Comparison of ENCODE assay signal across 8 mouse cellular contexts in the genomic region with DNA sequence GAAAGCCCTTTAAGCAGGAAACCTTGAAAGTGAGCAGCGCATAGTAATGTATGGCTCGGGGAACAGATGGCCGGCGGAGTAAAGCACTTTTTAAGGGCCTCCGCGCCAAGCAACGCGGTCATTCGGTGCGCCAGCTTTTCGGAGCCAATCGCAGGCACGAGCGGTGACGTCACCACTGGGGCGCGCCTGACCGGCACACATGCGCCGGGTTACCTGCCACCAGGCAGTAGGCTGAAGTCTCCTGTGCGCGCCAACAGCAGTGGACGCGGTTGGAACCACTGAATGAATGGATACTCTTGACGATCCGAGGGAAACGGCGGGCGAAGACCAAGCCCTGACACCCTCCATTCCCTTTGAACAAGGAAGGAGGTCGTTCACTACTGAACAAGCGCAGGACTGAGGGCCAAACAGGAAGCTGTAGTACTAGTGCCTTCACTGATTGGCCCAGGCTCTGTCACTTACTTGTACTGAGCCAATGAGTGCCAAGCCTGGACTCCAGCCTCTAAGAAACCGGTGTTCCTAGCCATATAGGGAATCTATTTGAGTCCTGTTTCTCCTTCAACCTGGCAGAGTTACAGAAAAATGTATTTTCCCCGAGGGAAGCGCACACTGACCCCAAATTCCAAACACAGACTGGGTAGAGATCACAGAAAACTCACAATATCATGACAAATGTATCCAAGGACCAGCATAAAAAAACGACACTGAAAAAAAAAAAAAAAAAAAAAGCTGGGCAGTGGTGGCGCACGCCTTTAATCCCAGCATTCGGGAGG. TPM values are rescaled to one million over a fixed set of nuclear protein-coding genes. Genes with fewer than 3 reads are reported as not detected.
A peak's percentile ranks its signal among the peaks of the same experiment; 100 is the strongest.
DNase-seq lines count a peak whose midpoint lies in the region; ATAC-seq and TF ChIP-seq lines count a peak whose summit lies in the region.

A gene (minus strand): TSS at position 412 of the 773 bp plus-strand sequence.

- no peaks in the 10 kb centered on the region for H3K9me3 ChIP-seq in forebrain, embryonic 10.5 days
- no peaks in the 10 kb centered on the region for H3K9me3 ChIP-seq in heart, embryonic 15.5 days (replicated peaks)
- no peaks in the 10 kb centered on the region for H3K9me3 ChIP-seq in liver, embryonic 14.5 days (ENCODE audit: control insufficient read depth, low read length)
- no peaks in the 10 kb centered on the region for H3K9me3 ChIP-seq in neural tube, embryonic 11.5 days (ENCODE audit: control insufficient read depth, low read length)
- no peaks in the 10 kb centered on the region for H3K9me3 ChIP-seq in stomach, postnatal 0 days (ENCODE audit: control insufficient read depth, low read length)

- H3K27ac ChIP-seq in forebrain, embryonic 10.5 days, result peak within 1 kb of the TSS; percentile 89
- H3K27ac ChIP-seq in heart, embryonic 15.5 days, result peak within 1 kb of the TSS; percentile 96
- peak within 1 kb of the TSS; percentile 46 for H3K27ac ChIP-seq in liver, embryonic 14.5 days
- H3K27ac ChIP-seq in neural tube, embryonic 11.5 days (ENCODE audit: low read depth, low read length), result peak within 1 kb of the TSS; percentile 69
- peak within 1 kb of the TSS; percentile 84 for H3K27ac ChIP-seq in stomach, postnatal 0 days (replicated peaks)

- WGBS in forebrain, embryonic 10.5 days, result 3% methylated on average over 38 of the region's 38 CpGs
- WGBS in heart, embryonic 15.5 days, result 1% methylated on average over 37 of the region's 38 CpGs
- WGBS in liver, embryonic 14.5 days (ENCODE audit: insufficient replicate concordance), result 2% methylated on average over 38 of the region's 38 CpGs
- WGBS in neural tube, embryonic 11.5 days, result 3% methylated on average over 38 of the region's 38 CpGs
- under 1% methylated on average over 36 of the region's 38 CpGs for WGBS in stomach, postnatal 0 days

- peak; percentile 83 to 87 for DNase-seq in CD8-positive naive resting alpha-beta T cell, adult 2 months (ENCODE audit: low read depth in 2 of 2, low spot score in 2 of 2)
- peak; percentile 88 for DNase-seq in c-Kit-positive CD71-negative TER-119-negative erythroid progenitor cells, embryonic 14.5 days (ENCODE audit: low read depth)
- peak; percentile 97 for DNase-seq in forebrain, embryonic 10.5 days (ENCODE audit: extremely low spot score, low spot score)
- DNase-seq in kidney, postnatal 25 days, result peak; percentile 95 to 97
- peak; percentile 89 to 92 (median 89) for DNase-seq in liver, embryonic 14.5 days (ENCODE audit: low read depth in 3 of 3, low spot score in 3 of 3)
- peak; percentile 96 for DNase-seq in neural tube, embryonic 11.5 days (ENCODE audit: low spot score)
- peak; percentile 97 for DNase-seq in stomach, postnatal 0 days (ENCODE audit: low spot score)

- peaks cover 68% of the 10 kb centered on the region for H3K36me3 ChIP-seq in forebrain, embryonic 10.5 days (replicated peaks)
- H3K36me3 ChIP-seq in heart, embryonic 15.5 days, result peaks cover 44% of the 10 kb centered on the region
- H3K36me3 ChIP-seq in liver, embryonic 14.5 days (replicated peaks; ENCODE audit: control insufficient read depth, insufficient read depth, low read depth), result no peaks in the 10 kb centered on the region; the same call in 1 of the 2 replicates
- H3K36me3 ChIP-seq in neural tube, embryonic 11.5 days (ENCODE audit: control insufficient read depth, insufficient read depth, low read length), result peaks cover 21% of the 10 kb centered on the region
- H3K36me3 ChIP-seq in stomach, postnatal 0 days (ENCODE audit: control insufficient read depth, insufficient read depth, low read length), result peaks cover 18% of the 10 kb centered on the region; the same call in 1 of the 2 replicates

- H3K9ac ChIP-seq in heart, embryonic 15.5 days, result peak within 1 kb of the TSS; percentile 71
- H3K9ac ChIP-seq in liver, embryonic 14.5 days (replicated peaks), result peak within 1 kb of the TSS; percentile 70
- peak within 1 kb of the TSS; percentile 70 for H3K9ac ChIP-seq in neural tube, embryonic 11.5 days (ENCODE audit: low read length)
- peak within 1 kb of the TSS; percentile 56 for H3K9ac ChIP-seq in stomach, postnatal 0 days (ENCODE audit: low read length)

- ATAC-seq in heart, embryonic 15.5 days (replicated peaks; ENCODE audit: insufficient number of reproducible peaks, insufficient read depth, low FRiP score, low read depth), result peak; percentile 99
- ATAC-seq in liver, embryonic 14.5 days (ENCODE audit: insufficient read depth), result peak; percentile 100
- ATAC-seq in neural tube, embryonic 11.5 days (ENCODE audit: insufficient read depth, low FRiP score, low TSS enrichment), result peak; percentile 99
- peak; percentile 98 for ATAC-seq in stomach, postnatal 0 days (ENCODE audit: low FRiP score, low TSS enrichment)

- H3K4me2 ChIP-seq in heart, embryonic 15.5 days, result peak within 1 kb of the TSS; percentile 83
- H3K4me2 ChIP-seq in liver, embryonic 14.5 days (ENCODE audit: low read depth), result peak within 1 kb of the TSS; percentile 87
- H3K4me2 ChIP-seq in neural tube, embryonic 11.5 days (ENCODE audit: low read depth), result peak within 1 kb of the TSS; percentile 83
- H3K4me2 ChIP-seq in stomach, postnatal 0 days (replicated peaks; ENCODE audit: low read depth), result peak within 1 kb of the TSS; percentile 69

- 0 out of 2 replicates have a peak, but pooled peaks have one; percentile 3 for TF ChIP-seq EP300 in liver, embryonic 14.5 days (IDR thresholded peaks at IDR 0.05; ENCODE audit: low read depth)
- no peak for TF ChIP-seq EP300 in stomach, postnatal 0 days (optimal IDR thresholded peaks at IDR 0.05)

- H3K4me1 ChIP-seq in forebrain, embryonic 10.5 days, result peaks cover 26% of the 10 kb centered on the region
- H3K4me1 ChIP-seq in heart, embryonic 15.5 days (replicated peaks), result peaks cover 26% of the 10 kb centered on the region
- peaks cover 7 to 8% of the 10 kb centered on the region in 2 experiments; a peak in 3 of 4 replicates for H3K4me1 ChIP-seq in liver, embryonic 14.5 days (replicated peaks; ENCODE audit: control insufficient read depth in 2 of 2, insufficient read depth in 2 of 2, low read length in 1 of 2)
- H3K4me1 ChIP-seq in neural tube, embryonic 11.5 days (ENCODE audit: control insufficient read depth, insufficient read depth, low read length), result peaks cover 9% of the 10 kb centered on the region
- H3K4me1 ChIP-seq in stomach, postnatal 0 days (replicated peaks; ENCODE audit: control insufficient read depth, insufficient read depth), result no peaks in the 10 kb centered on the region

- H3K4me3 ChIP-seq in forebrain, embryonic 10.5 days, result peak within 1 kb of the TSS; percentile 70
- H3K4me3 ChIP-seq in heart, embryonic 15.5 days, result peak within 1 kb of the TSS; percentile 84
- H3K4me3 ChIP-seq in liver, embryonic 14.5 days (ENCODE audit: insufficient read depth in 1 of 2, low read depth in 2 of 2, low read length in 2 of 2), result peak within 1 kb of the TSS; percentile 80 to 98
- peak within 1 kb of the TSS; percentile 55 for H3K4me3 ChIP-seq in neural tube, embryonic 11.5 days (ENCODE audit: low read depth, low read length)
- H3K4me3 ChIP-seq in stomach, postnatal 0 days (ENCODE audit: low read depth, low read length), result peak within 1 kb of the TSS; percentile 51

- no peaks in the 10 kb centered on the region for H3K27me3 ChIP-seq in forebrain, embryonic 10.5 days (ENCODE audit: poor library complexity, severe bottlenecking)
- H3K27me3 ChIP-seq in heart, embryonic 15.5 days, result no peaks in the 10 kb centered on the region
- H3K27me3 ChIP-seq in liver, embryonic 14.5 days (ENCODE audit: control insufficient read depth, insufficient read depth, low read length), result no peaks in the 10 kb centered on the region
- H3K27me3 ChIP-seq in neural tube, embryonic 11.5 days (ENCODE audit: control insufficient read depth, insufficient read depth, low read length), result no peaks in the 10 kb centered on the region
- H3K27me3 ChIP-seq in stomach, postnatal 0 days (ENCODE audit: control insufficient read depth, insufficient read depth, low read length), result no peaks in the 10 kb centered on the region

- TF ChIP-seq CTCF in liver, embryonic 14.5 days (IDR thresholded peaks at IDR 0.05; ENCODE audit: low read depth), result no peak; the same call in 1 of the 2 replicates
- no peak; the same call in 1 of the 2 replicates for TF ChIP-seq CTCF in stomach, postnatal 0 days (IDR thresholded peaks at IDR 0.05; ENCODE audit: low read depth)

RNA-seq across cellular contexts. Expression of the gene that starts here (rescaled TPM):
- 12.3 and 14.1 TPM in 2 replicates for polyA plus RNA-seq in forebrain, embryonic 10.5 days (2016; fragmentation: Nextera tagmentation; extraction: Ambion mirVana)
- polyA plus RNA-seq in heart, embryonic 15.5 days (2015; fragmentation: Nextera tagmentation; extraction: Ambion mirVana), result 7.9 and 9.0 TPM in 2 replicates
- polyA plus RNA-seq in liver, embryonic 14.5 days (2012; rRNA removed), result 4.4 and 6.6 TPM in 2 replicates
- 1.6 and 2.8 TPM in 2 replicates for polyA plus RNA-seq in liver, embryonic 14.5 days (2014; fragmentation: Nextera tagmentation; extraction: Ambion mirVana)
- polyA plus RNA-seq in neural tube, embryonic 11.5 days (2014; fragmentation: Nextera tagmentation; extraction: Ambion mirVana), result 12.0 and 12.8 TPM in 2 replicates
- polyA plus RNA-seq in stomach, postnatal 0 days (2015; fragmentation: Nextera tagmentation; extraction: Ambion mirVana), result 3.7 and 3.8 TPM in 2 replicates

Comparison
In these comparisons a context has a peak if more than half of its experiments do, and no peak if none do; other contexts are left out.
1. Peak in every context shown above with its lines: DNase-seq, ATAC-seq, H3K4me3 ChIP-seq and H3K27ac ChIP-seq.
2. H3K27ac ChIP-seq: peak in every context shown above with its lines; median percentile 96 in heart, embryonic 15.5 days; 89 in forebrain, embryonic 10.5 days; 84 in stomach, postnatal 0 days; 69 in neural tube, embryonic 11.5 days; 46 in liver, embryonic 14.5 days.